Mouse (Mus musculus) urinary bladder, postnatal 36 days (tissue): ENCODE measurements around the gene Kcnh1.

Experiments
- DNase-seq, 2 experiments: peaks; one replicate each; pipeline ENCODE4 v3.0.0; 2022; ENCODE audit warnings: low spot score in 2 of 2, mixed read lengths in 1 of 2

Gene Kcnh1

DNA sequence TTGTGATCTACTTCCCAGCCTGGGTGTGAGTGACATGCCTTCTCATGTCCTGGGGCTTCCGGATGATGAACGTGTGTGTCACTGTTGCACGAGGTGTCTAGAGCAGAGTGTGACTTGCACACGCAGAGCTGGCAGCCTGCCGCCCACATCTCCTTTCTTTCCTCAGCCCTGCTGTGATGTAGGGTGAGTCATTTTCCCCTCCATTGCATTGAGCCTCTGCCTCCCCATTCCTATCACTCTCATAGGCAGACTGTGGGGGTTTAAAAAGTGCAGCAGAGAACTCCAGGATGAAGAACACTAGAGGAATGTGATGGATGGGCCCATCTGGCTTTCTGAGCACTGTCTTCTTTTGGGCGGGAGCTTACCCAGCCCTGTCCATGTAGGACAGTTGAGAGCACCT lies 76.4 kb downstream of the Kcnh1 start:
- DNase-seq: no peak

DNA sequence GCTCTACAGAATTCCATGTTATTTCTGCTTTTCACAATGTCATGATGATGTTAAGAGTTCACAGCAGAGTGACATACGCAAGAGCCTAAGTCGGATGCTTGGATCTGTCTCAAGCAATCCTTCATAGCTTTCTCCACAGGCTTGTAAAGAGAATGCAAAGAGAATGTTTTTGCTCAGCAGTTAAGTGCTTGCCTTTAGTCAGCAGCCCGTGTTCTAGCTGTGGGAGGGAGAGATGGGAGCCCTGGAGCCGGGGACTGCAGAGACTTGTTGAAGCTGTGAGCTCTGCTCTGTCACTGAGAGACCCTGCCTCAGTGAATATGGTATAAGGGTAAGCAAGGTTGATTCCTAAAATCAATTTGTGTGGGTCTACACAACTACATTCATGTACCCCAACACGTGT lies 78.3 kb downstream of the Kcnh1 start:
- no peak for DNase-seq

DNA sequence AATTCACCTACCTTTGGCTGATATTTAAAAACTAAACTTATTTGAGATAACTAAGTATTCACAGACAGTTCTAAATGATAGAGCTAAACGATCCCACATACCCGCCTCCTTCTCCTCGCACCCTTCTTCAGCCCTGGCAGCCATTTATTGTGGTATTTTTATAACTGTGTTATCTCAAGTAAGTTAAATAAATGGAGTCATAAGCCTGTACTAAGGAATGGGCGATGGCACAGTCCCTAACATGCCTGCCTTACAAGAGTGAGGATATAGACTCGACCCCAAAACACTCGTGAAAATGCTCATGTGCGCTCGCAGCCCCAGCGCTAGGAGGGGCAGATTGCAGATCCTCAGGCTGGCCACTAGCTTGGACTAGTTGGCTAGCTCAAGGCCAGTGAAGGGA lies 79.3 kb downstream of the Kcnh1 start:
- DNase-seq: no peak

DNA sequence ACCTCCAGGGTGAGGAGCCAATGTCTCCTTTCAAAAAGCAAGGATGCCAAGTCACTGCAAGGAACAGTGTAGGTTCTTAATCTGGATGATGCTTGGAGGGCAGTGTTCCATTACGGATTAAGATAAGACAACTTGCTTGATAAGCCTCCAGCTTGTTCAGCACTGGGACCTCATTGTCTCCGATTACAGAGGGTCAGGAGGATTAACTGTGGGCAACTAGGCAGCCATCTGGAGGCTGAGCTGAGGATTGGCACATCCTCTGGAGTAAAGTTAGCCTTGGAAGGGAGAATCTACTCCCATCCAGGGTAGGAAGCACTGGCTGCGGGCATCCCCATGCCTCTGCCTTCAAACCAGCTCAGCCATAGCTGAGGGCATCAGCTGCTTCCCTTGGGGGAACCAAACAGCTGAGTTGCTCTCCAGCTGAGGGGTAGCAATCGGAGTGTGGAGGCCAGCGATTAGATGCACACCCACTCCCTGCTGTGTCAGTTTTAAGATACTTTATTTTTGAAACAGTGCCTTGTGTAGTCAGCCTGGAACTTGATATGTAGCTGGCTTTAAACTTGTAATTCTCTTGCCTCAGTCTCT lies 87.3 kb downstream of the Kcnh1 start:
- no peak for DNase-seq

- no peak for DNase-seq
Measured at GRCm38 (mm10) chr1:192284340-192284739, 93.8 kb downstream of the Kcnh1 start.

DNA sequence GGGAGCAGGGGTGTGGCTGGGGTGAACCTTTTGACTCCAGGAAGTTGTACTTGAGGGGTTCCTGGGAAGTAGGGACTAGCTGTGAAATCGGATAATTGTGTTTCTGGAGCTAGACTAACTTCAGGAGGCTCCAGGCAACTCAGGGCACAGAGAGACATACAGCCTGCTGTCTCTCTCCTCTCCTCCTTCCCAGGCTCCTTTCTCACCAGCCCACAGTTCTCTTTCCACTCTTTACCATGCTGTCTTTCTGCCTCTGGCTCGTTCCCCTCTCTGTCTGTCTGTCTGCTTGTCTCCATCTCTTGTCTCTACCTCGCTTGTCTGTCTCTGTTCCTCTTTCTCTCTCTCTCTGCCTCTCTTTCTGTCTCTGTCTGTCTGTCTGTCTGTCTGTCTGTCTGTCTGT lies 94.4 kb downstream of the Kcnh1 start:
- no peak for DNase-seq

DNA sequence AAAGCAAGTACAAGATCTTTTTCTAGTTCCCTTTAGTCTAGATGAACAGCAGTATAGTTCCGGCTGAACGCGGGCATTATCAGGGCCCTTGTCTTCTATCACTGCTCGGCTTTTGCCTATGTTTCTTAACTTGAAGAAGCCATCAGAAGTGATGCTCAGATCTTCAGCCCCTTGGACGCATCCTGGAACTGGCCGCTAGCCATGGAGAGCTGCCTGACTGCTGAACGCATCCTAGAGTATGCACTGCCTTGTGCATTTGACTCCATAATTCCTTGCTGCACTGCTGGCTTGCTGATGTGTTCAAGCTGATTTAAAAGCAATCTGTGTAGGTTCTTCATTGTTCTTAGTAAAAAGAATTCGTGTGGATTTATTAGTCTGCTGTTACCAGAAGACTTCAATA lies 97.9 kb downstream of the Kcnh1 start:
- DNase-seq: no peak

DNA sequence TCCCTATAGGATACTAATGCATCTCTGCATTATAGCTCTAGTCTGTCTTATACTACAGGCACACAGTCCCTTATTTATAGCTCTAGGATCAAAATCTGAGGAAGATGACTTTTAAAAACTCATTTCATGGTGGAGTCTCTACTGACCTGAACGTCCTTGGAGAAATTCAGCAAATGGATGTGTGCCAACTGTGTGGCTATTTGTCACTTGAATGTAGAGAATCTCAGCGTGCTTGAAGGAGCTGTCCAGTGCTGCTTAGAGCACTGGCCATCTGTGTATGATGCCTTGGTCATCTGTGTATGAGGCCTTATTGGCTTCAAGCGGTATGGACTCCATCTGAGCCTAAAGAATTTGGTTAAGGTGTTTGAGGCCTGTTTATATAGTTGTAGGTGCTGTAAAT lies 100.7 kb downstream of the Kcnh1 start:
- no peak for DNase-seq

DNA sequence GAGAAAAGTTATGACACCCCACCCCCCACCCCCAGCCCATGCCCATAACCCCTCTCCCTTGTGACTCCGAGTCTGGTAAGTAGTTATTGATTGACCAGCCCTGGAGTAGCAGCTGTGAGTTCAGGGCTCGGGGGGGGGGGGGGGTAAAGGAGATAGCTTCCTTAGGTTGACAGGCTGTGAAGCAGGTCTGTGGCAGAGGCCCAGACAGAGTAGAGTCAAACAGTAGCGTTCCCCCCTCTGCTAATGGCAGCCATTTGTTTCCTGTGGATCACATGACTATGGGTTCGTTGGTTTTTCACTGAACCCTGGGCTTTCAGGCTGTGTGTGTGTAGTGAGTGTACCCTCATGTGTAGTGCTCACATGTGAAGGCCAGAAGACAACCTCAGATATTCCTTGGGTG lies 102.8 kb downstream of the Kcnh1 start:
- no peak for DNase-seq

GRCm38 (mm10) chr1:192293921-192294320 lies 103.3 kb downstream of the Kcnh1 start:
- DNase-seq: no peak

DNA sequence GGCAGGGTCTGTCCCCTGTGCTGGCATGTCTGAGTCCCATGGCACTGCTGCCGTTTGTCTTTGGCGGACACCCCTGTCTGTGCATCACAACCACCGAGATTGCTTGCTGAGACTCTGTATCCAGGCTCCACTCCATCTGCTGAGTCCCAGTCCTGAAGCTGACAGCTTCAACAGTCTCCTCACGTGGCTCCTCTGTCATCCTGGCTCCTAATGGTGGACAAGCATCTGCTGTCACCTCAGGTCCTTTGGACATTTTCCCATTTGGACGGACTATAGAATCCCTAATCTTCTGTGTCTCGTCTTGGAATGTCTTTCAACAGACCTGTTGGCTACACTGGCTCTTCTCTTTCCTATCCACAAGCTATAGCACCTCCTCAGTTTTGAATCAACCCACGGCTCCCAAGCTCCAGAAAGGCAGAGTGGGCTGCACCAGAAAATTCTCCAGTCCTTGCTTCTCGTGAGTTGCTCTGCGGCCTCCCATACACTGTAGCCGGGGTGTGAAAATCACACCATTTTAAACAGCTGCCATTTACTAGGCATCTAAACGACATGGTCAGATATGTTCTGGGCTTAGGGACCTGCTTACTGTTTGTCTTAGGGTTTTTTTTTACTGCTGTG lies 104.8 kb downstream of the Kcnh1 start:
- DNase-seq: no peak

GRCm38 (mm10) chr1:192295902-192296301 lies 105.3 kb downstream of the Kcnh1 start:
- DNase-seq: no peak

DNA sequence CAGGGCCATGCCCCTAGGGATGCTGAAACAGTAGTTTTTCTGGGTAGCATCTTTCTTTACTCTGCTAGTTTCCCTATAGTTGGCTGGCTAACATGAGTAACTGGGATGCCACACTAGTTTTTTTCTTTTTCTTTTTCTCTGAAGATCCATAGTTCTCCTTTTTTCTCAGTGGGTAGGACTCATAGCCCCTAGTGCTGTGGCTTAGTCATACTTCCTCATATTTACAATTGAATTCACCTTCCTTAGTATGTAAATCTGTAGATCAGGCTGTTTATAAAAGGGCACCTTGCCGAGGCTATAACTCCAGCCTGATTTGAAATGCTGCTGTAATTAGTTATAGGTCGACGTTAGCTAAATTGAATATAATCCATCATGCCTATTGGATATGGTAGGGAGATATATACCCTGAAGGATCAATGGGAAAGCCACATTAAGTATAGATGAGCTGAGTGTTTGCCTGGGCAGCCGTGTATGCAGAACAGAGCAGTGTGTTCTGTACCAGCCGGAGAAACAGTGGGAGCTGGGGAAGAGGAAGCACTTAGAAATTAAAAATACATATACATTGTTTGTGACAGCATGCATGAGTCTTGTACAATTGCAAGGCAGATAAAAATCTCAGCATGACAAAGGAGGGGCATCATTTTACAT lies 107.0 kb downstream of the Kcnh1 start:
- DNase-seq: no peak

- no peak for DNase-seq
Measured at GRCm38 (mm10) chr1:192300417-192300816, 109.8 kb downstream of the Kcnh1 start.

- no peak for DNase-seq
Measured at GRCm38 (mm10) chr1:192303615-192304014, 113.0 kb downstream of the Kcnh1 start.

GRCm38 (mm10) chr1:192305155-192305554 lies 114.6 kb downstream of the Kcnh1 start:
- no peak for DNase-seq

GRCm38 (mm10) chr1:192307055-192307454 lies 116.5 kb downstream of the Kcnh1 start:
- no peak for DNase-seq

- no peak for DNase-seq
Measured at GRCm38 (mm10) chr1:192311298-192311697, 120.7 kb downstream of the Kcnh1 start.

GRCm38 (mm10) chr1:192311851-192312438 lies 121.4 kb downstream of the Kcnh1 start:
- no peak for DNase-seq

DNA sequence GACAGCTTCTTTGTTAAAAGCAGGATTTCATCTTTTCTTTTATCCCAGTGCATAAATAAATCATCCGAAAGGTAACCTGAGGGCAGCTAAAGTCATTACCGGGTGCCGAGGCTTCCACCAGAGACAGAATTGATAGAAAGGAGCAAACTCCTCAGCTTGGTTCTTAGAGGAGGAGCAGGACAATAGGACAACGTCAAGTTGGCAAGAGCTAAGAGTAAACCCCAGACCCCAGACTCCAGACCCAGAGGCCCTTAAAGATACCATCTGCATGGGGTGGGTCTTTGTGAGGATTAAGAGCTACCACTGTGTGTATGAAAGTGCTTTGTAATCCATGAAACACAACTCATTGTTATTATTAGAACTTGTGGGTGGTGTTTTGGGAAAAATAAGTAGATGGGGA lies 121.9 kb downstream of the Kcnh1 start:
- DNase-seq: no peak

GRCm38 (mm10) chr1:192312998-192313397 lies 122.4 kb downstream of the Kcnh1 start:
- no peak for DNase-seq

GRCm38 (mm10) chr1:192313571-192313972 lies 123.0 kb downstream of the Kcnh1 start:
- no peak for DNase-seq

DNA sequence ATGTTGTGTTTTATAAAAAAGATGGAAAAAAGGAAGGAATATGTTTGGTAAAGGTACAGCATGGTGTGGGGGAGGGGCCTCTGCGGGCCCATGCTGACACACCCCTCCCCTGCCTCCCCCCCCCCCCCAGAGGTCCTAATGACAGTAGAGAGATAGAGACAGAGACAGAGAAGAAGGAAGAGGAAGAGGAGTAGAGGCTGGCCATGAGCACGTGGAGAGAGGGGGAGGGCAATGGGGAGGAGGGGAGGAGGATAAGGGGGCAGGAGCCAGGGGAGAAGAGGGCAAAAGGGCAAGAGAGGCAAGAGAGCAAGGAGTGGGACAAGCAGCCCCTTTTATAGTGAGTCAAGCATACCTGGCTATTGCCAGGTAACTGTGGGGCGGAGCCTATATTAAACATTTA lies 123.5 kb downstream of the Kcnh1 start:
- no peak for DNase-seq
